Mouse (Mus musculus) neural tube, embryonic 10.5 days (tissue): ENCODE measurements around the gene Cdc45.
"Not testable (repeated sequence)": the region's sequence is repeated elsewhere in the genome, so short reads cannot be mapped to it uniquely, and the experiment has no call there.

Experiments used
- DNase-seq: peaks from one replicate; pipeline ENCODE4 v3.0.0-alpha.2; 2017; ENCODE audit warnings: low spot score; ENCODE audit errors: extremely low spot score

Cdc45 gene

GRCm38 (mm10) chr16:18811468-18812384 lies at the start of gene Cdc45, which contains the start of gene Ufd1:
TSS of gene Cdc45 (minus strand) at chr16:18811987.
TSS of gene Ufd1 (plus strand) at chr16:18811779.
- peak; percentile 91 for DNase-seq

DNA sequence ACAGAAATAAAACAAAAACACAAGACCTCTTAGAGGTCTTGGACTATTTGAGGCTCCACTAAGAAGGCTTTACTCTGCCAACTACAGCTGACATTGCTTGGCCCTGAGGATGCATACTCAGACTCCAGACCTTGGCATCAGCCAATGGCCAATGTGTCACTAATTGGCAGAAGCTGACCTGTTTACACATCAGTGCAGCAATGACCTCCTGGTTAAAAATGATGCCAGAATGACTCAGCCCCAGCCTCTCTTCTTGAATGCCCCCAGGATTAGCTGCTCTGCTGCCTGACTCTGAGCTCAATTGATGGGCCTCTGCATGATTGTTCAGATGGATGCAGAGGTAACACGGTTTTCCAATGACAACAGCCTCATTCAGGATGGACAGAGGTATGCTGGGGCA lies 48.4 kb upstream of the Cdc45 start:
- no peak for DNase-seq

DNA sequence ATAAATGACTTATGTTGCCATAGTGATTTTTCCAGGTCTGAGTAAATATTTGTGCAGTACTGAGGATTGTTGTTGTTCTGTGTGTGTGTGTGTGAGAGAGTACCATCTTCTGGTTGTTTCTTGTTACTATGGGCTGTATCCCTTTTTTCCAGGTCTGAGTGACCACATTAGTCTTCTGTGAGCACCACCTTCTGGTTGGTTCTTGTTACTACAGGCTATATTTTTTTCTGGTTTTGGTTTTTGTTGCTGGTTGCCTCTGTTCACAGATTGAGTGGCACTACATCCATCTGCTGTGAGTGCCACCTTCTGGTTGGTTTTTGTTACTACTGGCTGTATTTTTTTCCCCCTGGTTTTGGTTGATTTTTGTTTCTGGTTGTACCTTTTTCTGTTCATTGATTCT lies 46.8 kb upstream of the Cdc45 start:
- no peak for DNase-seq

GRCm38 (mm10) chr16:18849521-18850190 lies 37.9 kb upstream of the Cdc45 start:
- not testable (repeated sequence) for DNase-seq

GRCm38 (mm10) chr16:18846301-18846820 lies 34.6 kb upstream of the Cdc45 start:
- no peak for DNase-seq

GRCm38 (mm10) chr16:18838346-18838745 lies 26.6 kb upstream of the Cdc45 start:
- DNase-seq: no peak

GRCm38 (mm10) chr16:18836468-18837208 lies 24.9 kb upstream of the Cdc45 start, which contains the start of the genes 2510002D24Rik and Gm28539:
TSS of gene 2510002D24Rik (plus strand) at chr16:18836578.
TSS of gene Gm28539 (plus strand) at chr16:18836584.
- DNase-seq: peak; percentile 85

DNA sequence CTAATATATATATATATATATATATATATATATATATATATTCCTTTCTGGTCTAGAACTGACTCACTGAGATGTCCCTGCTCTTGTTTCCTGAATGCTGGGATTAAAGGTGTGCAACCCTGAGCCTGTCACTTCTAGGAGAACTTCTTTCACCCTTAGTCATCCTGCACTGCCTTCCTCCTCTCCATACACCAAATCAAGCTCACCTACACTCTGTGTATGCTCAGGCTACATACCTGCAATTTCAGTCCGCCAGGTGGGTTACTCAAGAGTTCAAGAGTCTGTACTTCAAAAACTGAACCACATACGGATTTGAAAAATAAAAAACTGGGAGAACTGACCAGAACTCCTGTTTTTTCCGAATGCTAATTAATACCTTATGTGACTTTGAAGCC lies 24.3 kb upstream of the Cdc45 start:
- DNase-seq: no peak

GRCm38 (mm10) chr16:18833486-18833885 lies 21.7 kb upstream of the Cdc45 start:
- no peak for DNase-seq

DNA sequence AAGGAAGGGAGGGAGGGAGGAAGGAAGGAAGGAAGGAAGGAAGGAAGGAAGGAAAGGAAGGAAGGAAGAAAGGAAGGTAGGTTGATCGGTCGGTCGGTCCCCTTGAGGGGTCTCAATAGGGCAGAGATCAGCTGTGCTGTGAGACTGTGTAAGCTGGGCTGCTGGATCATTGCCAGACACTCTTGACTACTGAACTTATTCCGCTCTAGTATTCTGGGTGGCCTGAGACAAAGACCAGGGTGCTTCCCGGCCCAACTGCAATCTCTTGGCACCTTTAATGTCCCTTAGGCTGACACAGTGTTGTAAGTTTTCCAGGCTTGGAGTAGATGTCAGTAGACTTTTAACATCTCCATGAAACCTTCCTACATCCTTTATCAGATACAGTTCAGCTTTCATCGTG lies 17.3 kb upstream of the Cdc45 start:
- no peak for DNase-seq

DNA sequence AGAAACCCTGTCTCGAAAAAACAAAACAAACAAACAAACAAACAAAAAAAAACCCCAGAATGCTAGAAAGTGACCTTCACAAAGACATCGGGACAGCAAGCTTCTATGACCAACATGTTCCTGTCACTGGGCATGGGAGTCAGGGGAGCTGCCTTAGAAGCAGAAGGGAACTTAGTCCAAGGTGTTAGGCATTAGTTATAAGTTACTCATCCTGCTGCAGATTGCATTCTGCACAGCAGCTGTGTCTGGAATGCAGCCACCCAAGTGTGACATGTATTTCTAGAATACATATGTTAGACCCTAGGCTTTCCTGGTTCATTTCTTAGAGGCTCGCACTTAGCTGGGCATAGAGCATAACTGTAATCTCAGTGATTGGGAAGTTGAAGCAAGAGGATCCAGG lies 16.8 kb upstream of the Cdc45 start:
- no peak for DNase-seq

DNA sequence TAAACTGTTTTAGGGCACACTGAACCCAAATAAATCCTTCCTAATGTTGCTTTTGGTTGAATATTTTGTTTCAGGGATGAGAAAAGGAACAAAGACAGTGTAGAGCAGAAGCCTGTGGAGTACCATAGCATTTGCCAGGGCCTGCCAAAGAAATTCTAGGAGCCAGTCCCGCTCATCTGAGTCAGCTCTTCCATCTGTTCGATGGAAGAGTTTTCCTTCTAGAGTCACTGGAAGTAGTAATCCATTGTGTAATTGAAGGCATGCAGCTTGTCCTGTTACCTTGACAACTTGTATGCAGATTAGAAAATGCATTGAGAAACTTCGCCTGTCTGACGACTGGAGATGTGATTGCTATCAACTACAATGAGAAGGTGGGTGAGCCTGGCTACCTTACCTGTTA lies 11.1 kb upstream of the Cdc45 start:
- no peak for DNase-seq

- DNase-seq: no peak
Observed at GRCm38 (mm10) chr16:18822356-18822755, 10.6 kb upstream of the Cdc45 start.

GRCm38 (mm10) chr16:18812385-18812910 lies 661 bp upstream of the Cdc45 start:
- DNase-seq: no peak

DNA sequence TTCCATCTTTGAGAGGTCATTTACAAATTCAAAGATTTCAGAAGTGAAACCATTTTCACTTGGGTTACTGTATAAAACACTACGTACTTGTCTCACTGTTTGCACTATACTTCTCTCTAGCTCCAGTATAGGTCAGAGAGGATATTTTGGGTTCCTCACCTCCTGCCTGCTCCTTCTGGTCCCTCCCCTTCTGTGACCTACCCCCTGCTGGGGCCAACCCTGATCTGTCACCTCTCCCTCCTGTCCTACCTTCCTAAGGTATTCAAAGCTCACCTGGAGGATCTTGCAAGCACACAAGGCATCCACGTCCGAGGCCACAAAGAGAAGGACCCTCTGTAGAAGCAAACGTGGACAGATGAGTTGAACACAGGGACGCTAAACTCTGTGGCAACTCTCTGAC lies 755 bp downstream of the Cdc45 start:
- DNase-seq: no peak

GRCm38 (mm10) chr16:18809001-18809400 lies 2.8 kb downstream of the Cdc45 start:
- no peak for DNase-seq

GRCm38 (mm10) chr16:18805746-18806145 lies 6.0 kb downstream of the Cdc45 start:
- DNase-seq: no peak

DNA sequence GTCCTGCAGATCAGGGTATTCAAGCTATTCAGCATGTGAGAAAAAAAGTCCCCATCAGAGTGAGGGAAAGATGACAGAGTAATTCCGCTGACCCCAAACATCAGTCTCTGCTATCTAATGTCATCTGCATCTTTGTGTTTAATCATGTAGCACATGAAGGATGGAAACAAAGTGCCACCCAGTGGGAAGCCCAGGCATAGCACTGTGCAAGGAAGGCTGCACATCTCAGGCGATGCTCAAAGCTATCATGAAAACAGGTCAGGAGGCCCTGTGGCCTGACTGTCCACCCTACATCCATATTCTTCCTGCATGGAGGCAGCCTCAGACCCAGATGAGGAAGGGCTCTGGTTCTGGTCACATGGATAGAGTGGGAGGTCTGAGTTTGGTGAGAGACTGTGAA lies 12.9 kb downstream of the Cdc45 start:
- no peak for DNase-seq

- no peak for DNase-seq
Observed at GRCm38 (mm10) chr16:18798151-18798550, 13.6 kb downstream of the Cdc45 start.

GRCm38 (mm10) chr16:18796645-18797044 lies 15.1 kb downstream of the Cdc45 start:
- no peak for DNase-seq

GRCm38 (mm10) chr16:18795223-18795899 lies 16.4 kb downstream of the Cdc45 start:
- DNase-seq: no peak
